ENCODE assay signal across 7 mouse cellular contexts in the genomic region with DNA sequence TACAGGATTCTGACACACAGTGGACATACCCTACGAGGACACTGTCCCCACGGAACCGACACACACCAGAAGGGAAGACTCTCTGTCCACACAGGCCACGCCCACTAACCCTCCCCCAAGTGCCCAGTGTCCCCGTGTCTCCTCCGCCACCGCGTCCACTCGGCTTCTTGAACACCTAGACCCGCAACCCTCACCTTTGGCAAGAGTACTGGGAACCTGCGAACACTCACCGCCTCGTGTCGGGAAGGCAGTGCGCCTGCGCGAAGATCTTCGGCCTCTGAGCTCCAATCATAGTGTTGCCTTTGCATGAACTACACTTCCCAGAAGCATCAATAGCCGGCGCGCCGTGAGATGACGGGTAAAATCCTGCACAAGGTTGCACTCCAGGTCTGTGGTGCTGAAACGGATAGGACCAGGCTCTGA. TPM values are rescaled to one million over a fixed set of nuclear protein-coding genes. Genes with fewer than 3 reads are reported as not detected.
DNase-seq lines count a peak whose midpoint lies in the region; ATAC-seq lines count a peak whose summit lies in the region.

No protein-coding gene starts in this region.

- DNase-seq in adrenal gland, postnatal 25 days = peak; percentile 93
- peak; percentile 99 for DNase-seq in heart, adult 11 months
- DNase-seq in kidney, adult 18-20 months = peak; percentile 95
- DNase-seq in limb, embryonic 11.5 days (ENCODE audit: low spot score) = peak; percentile 95
- peak; percentile 98 for DNase-seq in midbrain, embryonic 14.5 days
- peak; percentile 84 for DNase-seq in spleen, adult 18-20 months

- peak overlapping the region; percentile 62 for H3K4me2 ChIP-seq in embryonic facial prominence, embryonic 12.5 days (replicated peaks)
- H3K4me2 ChIP-seq in limb, embryonic 11.5 days (ENCODE audit: low read depth, severe bottlenecking) = peak overlapping the region; percentile 77
- peak overlapping the region; percentile 64 for H3K4me2 ChIP-seq in midbrain, embryonic 14.5 days (ENCODE audit: low read length)

- H3K9me3 ChIP-seq in embryonic facial prominence, embryonic 12.5 days = no peaks in the 10 kb centered on the region
- H3K9me3 ChIP-seq in limb, embryonic 11.5 days (ENCODE audit: control insufficient read depth, low read length) = no peaks in the 10 kb centered on the region
- H3K9me3 ChIP-seq in midbrain, embryonic 14.5 days (ENCODE audit: control insufficient read depth, low read length) = no peaks in the 10 kb centered on the region

- H3K27me3 ChIP-seq in embryonic facial prominence, embryonic 12.5 days = no peaks in the 10 kb centered on the region
- no peaks in the 10 kb centered on the region for H3K27me3 ChIP-seq in limb, embryonic 11.5 days (ENCODE audit: control insufficient read depth, insufficient read depth, low read length)
- no peaks in the 10 kb centered on the region for H3K27me3 ChIP-seq in midbrain, embryonic 14.5 days (ENCODE audit: control insufficient read depth, insufficient read depth, low read length)

- H3K4me1 ChIP-seq in embryonic facial prominence, embryonic 12.5 days = peaks cover 29% of the 10 kb centered on the region
- H3K4me1 ChIP-seq in limb, embryonic 11.5 days (ENCODE audit: control insufficient read depth, insufficient read depth, low read length) = peaks cover 3% of the 10 kb centered on the region; the same call in 1 of the 2 replicates
- H3K4me1 ChIP-seq in midbrain, embryonic 14.5 days (ENCODE audit: control insufficient read depth, insufficient read depth, low read length) = peaks cover 21% of the 10 kb centered on the region

- peak overlapping the region; percentile 66 for H3K9ac ChIP-seq in embryonic facial prominence, embryonic 12.5 days
- H3K9ac ChIP-seq in limb, embryonic 11.5 days (ENCODE audit: low read length) = peak overlapping the region; percentile 69
- H3K9ac ChIP-seq in midbrain, embryonic 14.5 days (replicated peaks; ENCODE audit: low read length) = peak overlapping the region; percentile 62

- H3K4me3 ChIP-seq in embryonic facial prominence, embryonic 12.5 days = peak overlapping the region; percentile 71
- H3K4me3 ChIP-seq in limb, embryonic 11.5 days (ENCODE audit: low read depth, low read length) = peak overlapping the region; percentile 62
- peak overlapping the region; percentile 67 for H3K4me3 ChIP-seq in midbrain, embryonic 14.5 days (replicated peaks; ENCODE audit: low read depth, low read length)

- H3K36me3 ChIP-seq in embryonic facial prominence, embryonic 12.5 days = no peaks in the 10 kb centered on the region; the same call in 1 of the 2 replicates
- no peaks in the 10 kb centered on the region for H3K36me3 ChIP-seq in limb, embryonic 11.5 days (ENCODE audit: control insufficient read depth, insufficient read depth, low read length)
- H3K36me3 ChIP-seq in midbrain, embryonic 14.5 days (ENCODE audit: control insufficient read depth, insufficient read depth, low read length) = peaks cover 4% of the 10 kb centered on the region; the same call in 1 of the 2 replicates

- under 1% methylated on average over 24 of the region's 24 CpGs for WGBS in embryonic facial prominence, embryonic 12.5 days
- WGBS in limb, embryonic 11.5 days = 1% methylated on average over 24 of the region's 24 CpGs
- WGBS in midbrain, embryonic 14.5 days = under 1% methylated on average over 24 of the region's 24 CpGs

- ATAC-seq in embryonic facial prominence, embryonic 12.5 days (ENCODE audit: insufficient number of reproducible peaks, insufficient read depth, low FRiP score, low TSS enrichment) = peak; percentile 78
- peak; percentile 82 for ATAC-seq in limb, embryonic 11.5 days (ENCODE audit: insufficient number of reproducible peaks, low FRiP score, low TSS enrichment, low read depth)
- ATAC-seq in midbrain, embryonic 14.5 days (ENCODE audit: low FRiP score, low TSS enrichment) = peak; percentile 87

- no peak overlapping the region for H3K27ac ChIP-seq in embryonic facial prominence, embryonic 12.5 days
- H3K27ac ChIP-seq in limb, embryonic 11.5 days (replicated peaks; ENCODE audit: low read depth, low read length) = no peak overlapping the region
- peak overlapping the region; percentile 49; the same call in 1 of the 2 replicates for H3K27ac ChIP-seq in midbrain, embryonic 14.5 days (replicated peaks; ENCODE audit: low read depth, low read length)

RNA-seq across cellular contexts. Expression of a gene that starts 2.4 kb away (rescaled TPM):
- total RNA-seq in adrenal gland, postnatal 25 days (2021) = 4.5 and 4.8 TPM in 2 replicates
- 7.3 and 7.5 TPM in 2 replicates for polyA plus RNA-seq in embryonic facial prominence, embryonic 12.5 days (2016; fragmentation: Nextera tagmentation; extraction: Ambion mirVana)
- 5.5 and 7.2 TPM in 2 replicates for polyA plus RNA-seq in limb, embryonic 11.5 days (2014; fragmentation: Nextera tagmentation; extraction: Ambion mirVana)
- 6.2 and 10.2 TPM in 2 replicates for polyA plus RNA-seq in midbrain, embryonic 14.5 days (2014; fragmentation: Nextera tagmentation; extraction: Ambion mirVana)

RNA-seq across cellular contexts. Expression of a gene that starts 2.6 kb away (rescaled TPM):
- total RNA-seq in adrenal gland, postnatal 25 days (2021) = 97.4 and 98.4 TPM in 2 replicates
- polyA plus RNA-seq in embryonic facial prominence, embryonic 12.5 days (2016; fragmentation: Nextera tagmentation; extraction: Ambion mirVana) = 139 TPM in 2 replicates
- polyA plus RNA-seq in limb, embryonic 11.5 days (2014; fragmentation: Nextera tagmentation; extraction: Ambion mirVana) = 161 and 164 TPM in 2 replicates
- polyA plus RNA-seq in midbrain, embryonic 14.5 days (2014; fragmentation: Nextera tagmentation; extraction: Ambion mirVana) = 148 TPM in 2 replicates

RNA-seq across cellular contexts. Expression of a gene that starts 43.2 kb away (rescaled TPM):
- 0.18 TPM in 1 of 2 replicates, not detected in the other for total RNA-seq in adrenal gland, postnatal 25 days (2021)
- polyA plus RNA-seq in embryonic facial prominence, embryonic 12.5 days (2016; fragmentation: Nextera tagmentation; extraction: Ambion mirVana) = 1.4 and 1.8 TPM in 2 replicates
- 1.5 and 1.6 TPM in 2 replicates for polyA plus RNA-seq in limb, embryonic 11.5 days (2014; fragmentation: Nextera tagmentation; extraction: Ambion mirVana)
- not detected in 2 replicates for polyA plus RNA-seq in midbrain, embryonic 14.5 days (2014; fragmentation: Nextera tagmentation; extraction: Ambion mirVana)
